Mouse (Mus musculus) midbrain, postnatal 0 days (tissue): Measurements from ENCODE around the gene Polr2b. TPM values are rescaled to one million over a fixed set of nuclear protein-coding genes. Genes with fewer than 3 reads are reported as not detected.

ENCODE experiments used
- ATAC-seq: fragments of 200-750 bp; cut with Nextera tagmentation; 2 replicates; pipeline ENCODE4 v1.8.0; 2017; ENCODE audit warnings: moderate number of reproducible peaks, mild to moderate bottlenecking, moderate TSS enrichment, moderate library complexity; ENCODE audit not compliant: low FRiP score
- DNase-seq: peaks from one replicate; pipeline ENCODE4 v3.0.0-alpha.2; 2015; ENCODE audit warnings: low spot score
- H3K27ac ChIP-seq: fragments of 300-500 bp; sonication (generic); 2 replicates; pipeline ENCODE4 v1.5.1; 2014; ENCODE audit warnings: low read depth, mild to moderate bottlenecking, low read length, mixed read lengths
- H3K27me3 ChIP-seq: fragments of 300-500 bp; sonication (generic); 2 replicates; pipeline ENCODE4 v1.6.1; 2014; ENCODE audit warnings: low read length, control low read depth, mixed read lengths; ENCODE audit not compliant: insufficient read depth
- H3K36me3 ChIP-seq: fragments of 300-500 bp; sonication (generic); 2 replicates; pipeline ENCODE4 v1.6.1; 2014; ENCODE audit warnings: low read length, control low read depth, mixed read lengths; ENCODE audit not compliant: insufficient read depth
- H3K4me1 ChIP-seq: fragments of 300-500 bp; sonication (generic); 2 replicates; pipeline ENCODE4 v1.6.1; 2014; ENCODE audit warnings: mild to moderate bottlenecking, control low read depth, antibody characterized with exemption, low read length, mixed read lengths; ENCODE audit not compliant: insufficient read depth
- H3K4me2 ChIP-seq: fragments of 300-500 bp; sonication (generic); 2 replicates; pipeline ENCODE4 v1.6.1; 2014; ENCODE audit warnings: low read depth, mild to moderate bottlenecking, low read length, mixed read lengths; ENCODE audit not compliant: poor library complexity, severe bottlenecking
- H3K4me3 ChIP-seq: fragments of 300-500 bp; sonication (generic); 2 replicates; pipeline ENCODE4 v1.5.1; 2014; ENCODE audit warnings: low read depth, mild to moderate bottlenecking, low read length, moderate library complexity
- H3K9ac ChIP-seq: fragments of 300-500 bp; sonication (generic); replicated peaks from 2 replicates; pipeline ENCODE4 v1.6.1; 2014; ENCODE audit warnings: mild to moderate bottlenecking, low read length, moderate library complexity, mixed read lengths; ENCODE audit not compliant: poor library complexity, severe bottlenecking
- H3K9me3 ChIP-seq: fragments of 300-500 bp; sonication (generic); 2 replicates; pipeline ENCODE4 v1.6.1; 2016; ENCODE audit warnings: low read length, control low read depth
- CTCF ChIP-seq: IDR thresholded peaks from 2 replicates; pipeline ENCODE4 v1.5.1; 2016; ENCODE audit warnings: antibody characterized with exemption, mild to moderate bottlenecking
- WGBS: fragments of 180-500 bp; shearing (Covaris S2); extraction: QIAGEN DNeasy Blood & Tissue Kit; methylation state at CpG from one replicate; pipeline ENCODE4 v1.1.7; 2014; 5-methylcytosine and 5-hydroxymethylcytosine counted together
- polyA plus RNA-seq: library from polyadenylated mRNA; unstranded; fragments of >200 nt; fragmentation: Nextera tagmentation; extraction: Ambion mirVana; gene quantifications from 2 replicates; pipeline ENCODE4 v1.2.1, GENCODE M21; 2015
- total RNA-seq: library from RNA; depleted of rRNA; stranded (reverse); fragments of >200 nt; gene quantifications from 2 replicates; pipeline ENCODE4 v1.2.3, GENCODE M21; 2014; rRNA removed

The Polr2b gene
- 70.2 and 71.3 TPM in 2 replicates for total RNA-seq
- polyA plus RNA-seq, result 52.0 TPM in 2 replicates

DNA sequence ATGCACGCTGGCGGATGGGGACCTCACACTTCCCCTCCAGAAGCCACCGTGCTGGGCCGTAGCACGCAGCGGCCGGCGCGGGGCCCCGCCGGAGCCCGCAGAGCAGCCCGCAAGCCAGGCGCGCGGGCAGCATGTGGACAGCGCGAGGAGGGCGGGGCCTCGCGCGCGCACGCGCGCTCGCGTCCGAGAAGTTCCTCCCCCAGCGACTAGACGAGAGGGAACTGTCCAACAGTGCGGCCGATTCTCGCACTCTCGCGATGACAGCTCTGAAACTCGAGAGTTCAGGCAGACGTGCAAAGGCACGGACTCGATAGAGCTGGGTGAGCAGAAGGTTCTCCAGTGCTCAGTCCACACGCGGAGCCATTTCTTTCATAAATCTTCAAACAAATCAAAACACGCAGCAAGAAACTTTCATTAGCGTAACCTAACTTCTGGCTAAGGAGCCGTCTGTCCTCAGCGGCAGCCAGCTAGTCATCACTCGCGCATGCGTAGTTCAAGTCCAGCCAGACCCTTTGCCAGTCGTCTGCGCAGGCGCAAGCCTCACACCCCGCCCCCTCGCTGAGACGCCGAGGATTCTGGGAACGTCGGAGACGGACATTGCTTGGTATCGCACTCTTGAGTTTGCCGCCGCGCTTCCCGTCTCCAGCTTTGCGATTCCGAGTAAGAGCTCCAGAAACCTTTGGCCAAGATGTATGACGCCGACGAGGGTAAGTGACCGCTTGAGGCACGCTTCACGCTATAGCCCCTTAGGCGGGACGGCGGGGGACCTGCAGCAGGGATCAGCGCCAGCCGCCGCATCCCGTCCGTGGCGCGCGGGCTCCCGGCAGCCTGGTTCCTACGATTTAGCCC, at the start of gene Polr2b, which contains the start of gene Noa1:
TSS of gene Polr2b (plus strand) at position 224 of the 849 bp plus-strand sequence.
TSS of gene Noa1 (minus strand) at position 161 of the 849 bp plus-strand sequence.
- Histone ChIP-seq H3K36me3 (no peaks in the 10 kb centered on the region; the same call in 1 of the 2 replicates), H3K27me3 (no peaks in the 10 kb centered on the region), H3K4me2 (peak within 1 kb of the TSS; percentile 90), H3K9ac (peak within 1 kb of the TSS; percentile 94), H3K4me3 (peak within 1 kb of the TSS; percentile 86), H3K9me3 (no peaks in the 10 kb centered on the region), H3K27ac (peak within 1 kb of the TSS; percentile 86), H3K4me1 (peaks cover 16% of the 10 kb centered on the region)
- peak; percentile 32 for TF ChIP-seq CTCF
- DNase-seq, result peak; percentile 99
- peak; percentile 97 for ATAC-seq
- WGBS, result under 1% methylated on average over 72 of the region's 85 CpGs

DNA sequence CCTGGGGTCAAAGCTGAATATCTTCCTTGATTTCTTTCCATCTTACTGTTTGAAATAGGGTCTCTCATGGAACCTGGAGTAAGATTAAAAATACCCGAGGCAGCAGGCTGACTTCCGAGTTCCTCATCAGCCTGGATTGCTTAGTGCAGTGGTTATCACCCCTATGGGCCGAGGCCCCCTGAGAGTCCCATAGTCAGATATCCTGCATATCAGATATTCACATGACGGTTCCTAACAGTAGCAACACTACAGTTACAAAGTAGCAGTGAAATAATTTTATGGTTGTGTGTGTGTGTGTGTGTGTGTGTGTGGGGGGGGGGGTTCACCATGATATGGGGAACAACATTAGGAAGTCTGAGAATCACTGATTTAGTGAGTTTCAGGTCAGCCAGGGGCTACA, 48.8 kb upstream of the Polr2b start:
- Histone ChIP-seq H3K27ac (no peak overlapping the region), H3K9me3 (no peaks in the 10 kb centered on the region), H3K4me1 (no peaks in the 10 kb centered on the region), H3K4me2 (no peak overlapping the region), H3K36me3 (no peaks in the 10 kb centered on the region), H3K27me3 (no peaks in the 10 kb centered on the region), H3K9ac (no peak overlapping the region), H3K4me3 (no peak overlapping the region)
- ATAC-seq (no peak), DNase-seq (no peak)
- 68% methylated on average over 4 of the region's 4 CpGs for WGBS
- no peak for TF ChIP-seq CTCF

DNA sequence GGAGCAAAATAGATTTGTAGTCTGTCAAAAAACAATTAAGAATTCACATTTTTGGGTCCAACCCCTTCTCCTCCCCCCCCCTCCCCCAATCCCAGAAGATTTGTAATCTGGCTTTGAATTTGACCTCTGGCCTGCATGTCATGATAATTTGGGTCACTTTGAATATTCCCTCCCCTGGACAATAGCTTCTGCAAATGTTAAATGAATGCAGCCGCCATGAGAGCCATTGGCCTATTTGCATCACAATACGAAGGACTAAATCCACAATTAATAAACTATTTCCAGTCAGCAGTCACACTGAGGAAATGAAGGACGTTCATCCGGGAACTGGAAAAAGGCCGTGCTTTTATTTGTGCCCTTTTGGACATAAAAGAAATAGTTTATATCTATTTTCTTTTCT, 47.8 kb upstream of the Polr2b start:
- H3K27ac ChIP-seq, result no peak overlapping the region
- no peaks in the 10 kb centered on the region for H3K27me3 ChIP-seq
- ATAC-seq (no peak), DNase-seq (no peak)
- no peaks in the 10 kb centered on the region for H3K36me3 ChIP-seq
- H3K9ac ChIP-seq, result no peak overlapping the region
- no peaks in the 10 kb centered on the region for H3K4me1 ChIP-seq
- no peak for TF ChIP-seq CTCF
- H3K4me2 ChIP-seq, result no peak overlapping the region
- WGBS, result 26% methylated on average over 5 of the region's 5 CpGs
- H3K4me3 ChIP-seq, result no peak overlapping the region
- no peaks in the 10 kb centered on the region for H3K9me3 ChIP-seq

DNA sequence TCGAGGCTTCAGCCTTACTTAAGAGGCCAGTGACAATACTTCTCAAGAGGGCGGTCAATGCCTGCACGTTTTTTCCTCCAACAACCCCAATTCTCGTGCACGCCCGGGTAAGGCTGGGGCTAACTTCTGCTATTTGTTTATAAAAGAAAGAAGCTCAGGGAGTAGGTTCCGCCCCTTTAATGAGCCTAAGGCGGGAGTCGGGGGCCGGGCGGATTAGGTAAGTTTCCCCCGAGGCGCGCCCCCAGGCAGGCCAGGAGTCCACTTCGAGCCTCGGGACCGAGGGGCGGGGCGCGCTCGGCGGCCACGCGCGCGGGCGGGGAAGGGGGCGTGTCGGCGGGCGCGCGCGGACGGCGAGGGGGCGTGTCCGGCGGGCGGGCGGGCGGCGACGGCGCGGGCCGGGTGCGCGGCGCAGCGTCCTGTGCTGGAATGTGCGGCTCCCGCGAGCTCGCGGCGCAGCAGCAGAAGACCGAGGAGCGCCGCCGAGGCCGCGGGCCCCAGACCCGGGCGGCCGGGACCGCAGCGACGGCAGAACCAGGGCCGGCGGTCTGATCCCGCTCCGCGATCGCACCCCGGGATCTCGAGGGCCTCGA, 44.8 kb upstream of the Polr2b start, which contains the start of gene Rest:
TSS of gene Rest (plus strand) at position 411 of the 590 bp plus-strand sequence.
- Histone ChIP-seq H3K36me3 (no peaks in the 10 kb centered on the region), H3K9ac (peak within 1 kb of the TSS; percentile 65), H3K27me3 (no peaks in the 10 kb centered on the region), H3K9me3 (no peaks in the 10 kb centered on the region), H3K4me2 (peak within 1 kb of the TSS; percentile 82), H3K4me1 (no peaks in the 10 kb centered on the region), H3K27ac (peak within 1 kb of the TSS; percentile 73), H3K4me3 (peak within 1 kb of the TSS; percentile 83)
- under 1% methylated on average over 35 of the region's 78 CpGs for WGBS
- no peak for TF ChIP-seq CTCF
- ATAC-seq (peak; percentile 76), DNase-seq (peak; percentile 52)

DNA sequence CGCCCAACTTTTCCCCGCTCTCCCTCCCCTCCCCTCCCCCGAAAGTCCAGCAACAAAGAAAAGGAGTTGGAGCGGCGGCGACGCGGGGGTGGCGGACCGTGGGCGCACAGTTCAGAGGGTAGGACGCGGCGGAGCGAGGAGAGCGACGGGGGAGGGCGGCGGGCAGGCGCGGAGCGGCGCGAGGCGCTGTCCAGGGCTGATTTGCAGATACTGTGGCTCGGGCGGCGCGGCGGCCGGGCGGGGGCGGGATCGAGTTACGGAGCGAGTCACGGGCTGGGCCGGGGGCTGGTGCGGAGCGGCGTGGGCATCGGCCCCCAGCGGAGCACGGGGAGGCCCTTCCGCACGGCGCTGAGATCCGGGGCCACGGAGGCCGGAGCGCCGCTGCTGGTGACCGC, 44.3 kb upstream of the Polr2b start:
- Histone ChIP-seq H3K4me3 (peak overlapping the region; percentile 83), H3K4me2 (peak overlapping the region; percentile 82), H3K36me3 (no peaks in the 10 kb centered on the region), H3K27ac (peak overlapping the region; percentile 73), H3K9me3 (no peaks in the 10 kb centered on the region), H3K27me3 (no peaks in the 10 kb centered on the region), H3K4me1 (no peaks in the 10 kb centered on the region), H3K9ac (peak overlapping the region; percentile 65)
- WGBS, result 2% methylated on average over 45 of the region's 53 CpGs
- DNase-seq (peak; percentile 23), ATAC-seq (peak; percentile 79)
- TF ChIP-seq CTCF, result no peak
